Mouse (Mus musculus) embryonic facial prominence, embryonic 13.5 days (tissue): Measurements from ENCODE around the gene Mapre3. TPM values are rescaled to one million over a fixed set of nuclear protein-coding genes. Genes with fewer than 3 reads are reported as not detected.

Experiments
- ATAC-seq: fragments of 200-750 bp; cut with Nextera tagmentation; 2 replicates; pipeline ENCODE4 v1.8.0; 2017; ENCODE audit warnings: low read depth; ENCODE audit not compliant: insufficient number of reproducible peaks, insufficient read depth, low FRiP score, low TSS enrichment
- H3K27ac ChIP-seq: fragments of 300-500 bp; sonication (generic); 2 replicates; pipeline ENCODE4 v1.5.1; 2015; ENCODE audit warnings: moderate library complexity, mild to moderate bottlenecking, inconsistent platforms
- H3K27me3 ChIP-seq: fragments of 300-500 bp; sonication (generic); 2 replicates; pipeline ENCODE4 v1.6.1; 2015; ENCODE audit warnings: mild to moderate bottlenecking, inconsistent platforms
- H3K36me3 ChIP-seq: fragments of 300-500 bp; sonication (generic); 2 replicates; pipeline ENCODE4 v1.6.1; 2015; ENCODE audit warnings: mild to moderate bottlenecking, inconsistent platforms
- H3K4me1 ChIP-seq: fragments of 300-500 bp; sonication (generic); 2 replicates; pipeline ENCODE4 v1.6.1; 2015; ENCODE audit warnings: inconsistent platforms
- H3K4me2 ChIP-seq: fragments of 300-500 bp; sonication (generic); 2 replicates; pipeline ENCODE4 v1.6.1; 2015; ENCODE audit warnings: moderate library complexity, mild to moderate bottlenecking, inconsistent platforms
- H3K4me3 ChIP-seq: fragments of 300-500 bp; sonication (generic); 2 replicates; pipeline ENCODE4 v1.5.1; 2015; ENCODE audit warnings: mild to moderate bottlenecking, inconsistent platforms
- H3K9ac ChIP-seq: fragments of 300-500 bp; sonication (generic); 2 replicates; pipeline ENCODE4 v1.6.1; 2015; ENCODE audit warnings: mild to moderate bottlenecking, inconsistent platforms
- H3K9me3 ChIP-seq: fragments of 300-500 bp; sonication (generic); 2 replicates; pipeline ENCODE4 v1.6.1; 2016; ENCODE audit warnings: inconsistent platforms
- WGBS: fragments of 180-500 bp; shearing (Covaris S2); methylation state at CpG from one replicate; pipeline ENCODE4 v1.1.7; 2015; ENCODE audit warnings: mixed read lengths; 5-methylcytosine and 5-hydroxymethylcytosine counted together
- polyA plus RNA-seq: library from polyadenylated mRNA; unstranded; fragments of >200 nt; fragmentation: Nextera tagmentation; extraction: Ambion mirVana; gene quantifications from 2 replicates; pipeline ENCODE4 v1.2.1, GENCODE M21; 2015

Mapre3 gene
- polyA plus RNA-seq, 1 experiment from 2014 or later, result 25.8 TPM

DNA sequence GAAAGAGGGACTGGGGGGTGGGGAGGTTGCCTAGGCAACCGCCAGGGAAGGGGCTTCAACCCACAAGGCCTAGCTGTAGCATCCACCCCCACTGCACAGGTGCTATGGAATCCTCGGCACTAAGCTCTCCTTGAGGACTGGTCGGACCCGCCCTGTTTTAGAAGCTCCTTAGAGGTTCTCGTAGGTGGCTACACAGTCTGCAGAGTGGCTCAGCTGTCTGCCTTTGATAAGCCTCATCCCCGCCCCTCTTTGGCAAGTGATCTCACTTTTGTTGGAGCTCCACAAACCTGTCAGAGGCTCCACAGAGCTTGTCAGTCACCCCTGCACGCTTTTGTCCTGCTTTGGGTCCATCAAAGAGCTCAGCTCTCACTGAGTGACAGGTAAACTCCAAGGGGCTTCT lies 17.0 kb upstream of the Mapre3 start:
- Histone ChIP-seq H3K4me2 (no peak overlapping the region), H3K36me3 (no peaks in the 10 kb centered on the region), H3K4me1 (peaks cover 4% of the 10 kb centered on the region; the same call in 1 of the 2 replicates), H3K9me3 (no peaks in the 10 kb centered on the region), H3K9ac (0 out of 2 replicates have a peak overlapping the region, but pooled peaks have one; percentile 27), H3K27me3 (no peaks in the 10 kb centered on the region; the same call in 1 of the 2 replicates), H3K4me3 (no peak overlapping the region), H3K27ac (no peak overlapping the region)
- 59% methylated on average over 7 of the region's 7 CpGs for WGBS
- peak; percentile 48; the same call in 1 of the 2 replicates for ATAC-seq

DNA sequence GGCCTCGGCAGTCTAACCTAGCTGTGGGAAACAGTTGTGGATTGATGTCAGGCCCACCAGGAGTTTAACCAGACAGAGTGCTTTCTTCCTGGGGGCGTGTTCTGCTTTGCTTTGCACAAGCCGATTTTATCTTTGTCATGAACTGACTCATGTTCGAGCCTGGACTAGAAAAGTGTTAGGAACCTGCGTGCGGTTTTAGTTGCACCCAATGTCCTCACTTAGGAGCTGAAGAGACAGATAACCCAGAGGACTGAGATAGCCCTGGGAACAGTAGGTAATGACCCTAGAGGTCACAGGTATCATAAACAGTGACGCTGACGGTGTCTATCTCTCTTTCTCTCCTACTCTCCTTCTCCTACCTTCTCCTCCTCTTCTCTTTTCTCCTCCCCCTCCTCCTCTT lies 16.5 kb upstream of the Mapre3 start:
- Histone ChIP-seq H3K9me3 (no peaks in the 10 kb centered on the region), H3K4me1 (peaks cover 4% of the 10 kb centered on the region; the same call in 1 of the 2 replicates), H3K4me2 (no peak overlapping the region), H3K36me3 (no peaks in the 10 kb centered on the region), H3K4me3 (no peak overlapping the region), H3K9ac (no peak overlapping the region), H3K27ac (no peak overlapping the region), H3K27me3 (no peaks in the 10 kb centered on the region; the same call in 1 of the 2 replicates)
- WGBS, result 73% methylated on average over 8 of the region's 8 CpGs
- no peak for ATAC-seq

DNA sequence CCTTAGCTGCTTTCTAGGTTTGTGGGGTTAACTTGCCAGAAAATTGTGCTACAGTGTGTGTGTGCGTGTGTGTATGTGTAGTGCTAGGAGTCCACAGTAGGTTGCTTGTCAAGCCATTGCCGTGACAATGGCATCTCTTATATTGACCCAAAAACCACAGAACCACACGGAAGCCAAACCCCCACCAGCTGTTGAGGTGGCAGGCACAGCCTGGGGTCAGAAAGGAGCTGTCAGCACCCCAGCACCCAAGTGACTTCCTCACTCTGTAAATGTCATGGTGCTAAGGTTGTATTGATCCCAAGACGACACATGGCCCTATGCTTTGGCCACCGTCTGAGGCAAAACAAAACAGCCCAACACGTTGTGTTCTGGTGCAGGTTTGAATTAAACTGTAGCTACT lies 15.5 kb upstream of the Mapre3 start:
- Histone ChIP-seq H3K4me3 (no peak overlapping the region), H3K36me3 (no peaks in the 10 kb centered on the region), H3K4me1 (peaks cover 4% of the 10 kb centered on the region; the same call in 1 of the 2 replicates), H3K9ac (no peak overlapping the region), H3K4me2 (no peak overlapping the region), H3K27me3 (no peaks in the 10 kb centered on the region; the same call in 1 of the 2 replicates), H3K9me3 (no peaks in the 10 kb centered on the region), H3K27ac (no peak overlapping the region)
- 68% methylated on average over 6 of the region's 6 CpGs for WGBS
- ATAC-seq, result no peak

DNA sequence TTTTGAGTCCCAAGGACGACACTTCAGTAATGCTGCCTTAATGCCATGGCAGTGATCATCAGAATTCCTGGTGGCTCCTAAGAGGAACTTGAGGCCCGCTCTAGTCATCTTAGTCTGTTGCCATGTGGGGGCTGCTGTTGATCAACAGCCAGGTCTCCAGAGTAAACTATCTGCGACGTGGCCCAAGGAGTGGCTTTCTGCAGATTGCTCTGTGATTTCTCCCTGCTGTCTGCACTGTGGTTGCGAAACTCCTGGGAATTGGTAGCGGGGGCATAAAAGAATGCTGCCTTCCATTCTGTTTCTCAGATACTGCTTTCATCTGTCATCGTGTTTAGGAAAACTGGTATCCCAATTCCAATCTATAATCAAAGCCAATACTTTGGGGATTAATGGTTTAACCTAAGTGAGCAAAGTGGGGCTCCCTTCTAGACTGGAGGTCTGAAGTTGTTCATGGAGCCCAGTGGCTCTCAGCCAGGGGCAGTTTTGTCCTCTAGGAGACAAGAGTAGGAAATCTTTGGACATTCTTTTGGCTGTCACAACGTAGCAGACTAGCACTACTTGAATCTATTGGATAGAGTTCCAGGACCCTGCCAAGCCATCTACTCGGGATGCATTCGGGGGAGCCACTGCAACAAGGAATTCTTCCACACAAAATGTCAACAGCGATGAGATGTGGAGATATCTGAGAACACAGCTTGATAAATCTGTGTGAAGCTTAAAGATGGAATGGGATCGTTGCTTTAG lies 11.5 kb upstream of the Mapre3 start:
- Histone ChIP-seq H3K36me3 (no peaks in the 10 kb centered on the region), H3K4me3 (no peak overlapping the region), H3K27me3 (no peaks in the 10 kb centered on the region), H3K4me2 (no peak overlapping the region), H3K9ac (no peak overlapping the region), H3K9me3 (no peaks in the 10 kb centered on the region), H3K4me1 (no peaks in the 10 kb centered on the region), H3K27ac (no peak overlapping the region)
- 73% methylated on average over 12 of the region's 12 CpGs for WGBS
- no peak for ATAC-seq

DNA sequence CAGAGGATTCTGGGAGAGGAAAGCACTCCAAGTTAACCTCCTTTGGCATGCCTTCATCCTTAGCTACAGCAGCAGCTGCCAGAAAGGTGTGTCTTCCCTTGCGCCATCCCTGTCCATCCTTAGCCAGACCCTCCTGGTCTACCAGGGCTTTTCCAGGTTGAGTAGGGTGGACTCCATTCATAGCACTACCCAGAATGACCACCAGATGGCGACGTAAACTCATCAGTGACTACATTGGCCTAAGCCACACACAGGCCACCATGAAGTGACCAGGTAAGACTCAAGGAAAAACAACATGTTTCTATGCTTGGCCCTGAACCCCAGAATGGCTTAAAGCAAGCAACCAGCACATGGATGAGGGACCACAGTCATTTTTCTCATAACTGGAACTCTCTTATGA lies 8.3 kb upstream of the Mapre3 start:
- no peaks in the 10 kb centered on the region for H3K27me3 ChIP-seq
- H3K9me3 ChIP-seq, result no peaks in the 10 kb centered on the region
- H3K27ac ChIP-seq, result no peak overlapping the region
- 6% methylated on average over 3 of the region's 3 CpGs for WGBS
- no peak overlapping the region for H3K4me2 ChIP-seq
- H3K9ac ChIP-seq, result no peak overlapping the region
- peak; percentile 76 for ATAC-seq
- H3K4me1 ChIP-seq, result no peaks in the 10 kb centered on the region
- H3K4me3 ChIP-seq, result no peak overlapping the region
- H3K36me3 ChIP-seq, result no peaks in the 10 kb centered on the region

DNA sequence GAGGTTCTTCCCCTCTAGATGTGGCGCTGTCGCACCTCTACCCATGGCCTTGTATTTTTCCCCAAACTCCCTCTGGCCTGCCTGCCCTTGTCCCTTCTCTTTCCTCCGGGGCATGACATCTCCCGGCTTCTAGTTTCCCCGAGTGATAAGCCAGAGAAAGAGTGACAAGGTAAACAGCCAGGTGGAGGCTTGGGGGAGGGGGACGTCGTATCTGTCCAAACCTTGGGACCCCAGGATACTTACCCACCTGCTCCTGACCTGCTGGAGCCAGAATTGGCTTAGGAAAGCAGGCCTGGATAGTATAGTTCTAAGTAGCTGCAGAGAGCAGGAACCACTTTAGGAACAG lies 652 bp downstream of the Mapre3 start:
- Histone ChIP-seq H3K9ac (peak overlapping the region; percentile 84), H3K9me3 (no peaks in the 10 kb centered on the region), H3K27me3 (peaks cover 21% of the 10 kb centered on the region; the same call in 1 of the 2 replicates), H3K27ac (peak overlapping the region; percentile 64; the same call in 1 of the 2 replicates), H3K36me3 (no peaks in the 10 kb centered on the region), H3K4me1 (peaks cover 21% of the 10 kb centered on the region), H3K4me3 (peak overlapping the region; percentile 84), H3K4me2 (peak overlapping the region; percentile 83)
- 4% methylated on average over 7 of the region's 7 CpGs for WGBS
- no peak for ATAC-seq

DNA sequence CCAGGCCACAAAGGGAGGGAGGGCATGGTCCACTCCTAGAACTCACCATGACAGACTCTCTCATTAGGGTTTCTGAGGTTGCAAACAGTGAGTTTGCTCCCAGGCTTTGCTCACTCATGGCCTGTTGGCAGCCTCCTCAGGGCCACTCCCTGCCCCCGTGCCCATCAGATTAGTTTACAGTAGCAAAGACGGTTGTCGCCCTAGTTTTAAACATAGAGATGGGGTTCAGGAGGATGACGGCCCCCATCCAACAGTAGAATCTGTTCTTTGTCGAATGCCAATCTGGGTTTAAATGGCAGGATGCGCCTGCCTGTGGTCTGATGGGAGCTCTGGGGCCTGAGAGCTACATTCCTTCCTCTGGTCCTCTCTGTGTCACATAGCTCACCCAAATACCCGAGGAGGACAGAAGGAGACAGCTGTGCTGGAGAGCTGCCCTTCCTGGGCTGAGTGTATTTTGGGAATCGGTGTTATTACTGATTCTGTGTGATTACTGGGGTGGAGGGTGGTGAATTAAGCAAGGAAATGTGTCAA lies 1.9 kb downstream of the Mapre3 start:
- H3K27me3 ChIP-seq, result peaks cover 20% of the 10 kb centered on the region; the same call in 1 of the 2 replicates
- no peak overlapping the region for H3K4me3 ChIP-seq
- no peaks in the 10 kb centered on the region for H3K9me3 ChIP-seq
- H3K27ac ChIP-seq, result no peak overlapping the region
- no peaks in the 10 kb centered on the region for H3K36me3 ChIP-seq
- 0 out of 2 replicates have a peak overlapping the region, but pooled peaks have one; percentile 27 for H3K9ac ChIP-seq
- H3K4me2 ChIP-seq, result peak overlapping the region; percentile 83; the same call in 1 of the 2 replicates
- ATAC-seq, result no peak
- WGBS, result 70% methylated on average over 8 of the region's 8 CpGs
- H3K4me1 ChIP-seq, result peaks cover 21% of the 10 kb centered on the region

DNA sequence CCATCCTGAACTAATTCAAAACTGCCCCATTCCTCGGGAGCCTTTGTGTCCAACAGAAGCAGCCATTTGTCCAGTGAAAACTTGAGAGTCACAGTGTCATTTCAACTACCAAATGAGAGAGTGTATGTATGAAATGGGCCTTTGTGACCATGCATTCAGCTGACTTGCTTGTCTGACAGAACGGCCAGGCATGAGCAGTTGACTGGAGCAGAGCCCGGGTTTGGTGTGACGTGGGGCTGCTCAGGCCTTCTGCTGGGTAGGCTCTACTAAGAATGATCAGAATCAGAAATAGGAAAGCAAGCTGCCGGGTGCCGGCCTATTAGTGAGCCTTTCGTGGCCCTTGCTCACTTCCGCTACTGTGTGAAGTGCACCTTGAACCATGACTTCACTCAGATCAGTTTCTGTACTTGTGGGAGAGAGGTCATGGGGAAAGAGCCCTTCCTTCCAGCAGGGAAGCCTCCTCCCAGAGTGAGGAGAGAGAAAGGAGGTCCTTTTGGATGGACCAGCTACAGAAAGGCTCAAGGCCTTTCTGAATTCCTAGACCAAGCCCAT lies 4.4 kb downstream of the Mapre3 start:
- 89% methylated on average over 8 of the region's 8 CpGs for WGBS
- no peaks in the 10 kb centered on the region for H3K36me3 ChIP-seq
- no peak overlapping the region for H3K4me3 ChIP-seq
- H3K4me2 ChIP-seq, result no peak overlapping the region
- no peak overlapping the region for H3K9ac ChIP-seq
- H3K4me1 ChIP-seq, result peaks cover 21% of the 10 kb centered on the region
- H3K27ac ChIP-seq, result no peak overlapping the region
- no peak for ATAC-seq
- no peaks in the 10 kb centered on the region for H3K9me3 ChIP-seq
- H3K27me3 ChIP-seq, result no peaks in the 10 kb centered on the region

DNA sequence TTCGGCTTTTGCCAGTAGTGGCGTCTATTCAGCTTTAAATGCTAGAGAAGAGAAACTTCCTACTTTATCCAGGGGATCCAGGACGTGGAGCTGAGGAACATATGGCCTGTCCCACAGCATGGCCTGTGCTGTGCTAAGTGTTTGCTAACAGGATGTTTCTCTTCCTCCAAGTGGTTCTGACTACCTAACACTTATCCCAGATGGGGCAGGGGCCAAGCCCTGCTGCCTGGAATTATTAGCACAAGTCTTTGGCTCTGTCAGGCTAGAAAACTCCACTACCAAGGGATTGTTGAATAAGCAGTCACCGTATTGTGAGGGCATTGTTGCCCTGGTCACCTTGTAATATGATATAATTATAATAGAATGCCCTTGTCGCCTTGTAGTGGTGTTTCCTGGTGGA lies 8.2 kb downstream of the Mapre3 start:
- H3K27me3 ChIP-seq, result no peaks in the 10 kb centered on the region
- H3K36me3 ChIP-seq, result no peaks in the 10 kb centered on the region
- no peak overlapping the region for H3K9ac ChIP-seq
- H3K4me1 ChIP-seq, result peaks cover 6% of the 10 kb centered on the region; the same call in 1 of the 2 replicates
- H3K4me3 ChIP-seq, result no peak overlapping the region
- no peak overlapping the region for H3K27ac ChIP-seq
- no peaks in the 10 kb centered on the region for H3K9me3 ChIP-seq
- no peak overlapping the region for H3K4me2 ChIP-seq
- WGBS, result 72% methylated on average over 5 of the region's 5 CpGs
- ATAC-seq, result no peak

DNA sequence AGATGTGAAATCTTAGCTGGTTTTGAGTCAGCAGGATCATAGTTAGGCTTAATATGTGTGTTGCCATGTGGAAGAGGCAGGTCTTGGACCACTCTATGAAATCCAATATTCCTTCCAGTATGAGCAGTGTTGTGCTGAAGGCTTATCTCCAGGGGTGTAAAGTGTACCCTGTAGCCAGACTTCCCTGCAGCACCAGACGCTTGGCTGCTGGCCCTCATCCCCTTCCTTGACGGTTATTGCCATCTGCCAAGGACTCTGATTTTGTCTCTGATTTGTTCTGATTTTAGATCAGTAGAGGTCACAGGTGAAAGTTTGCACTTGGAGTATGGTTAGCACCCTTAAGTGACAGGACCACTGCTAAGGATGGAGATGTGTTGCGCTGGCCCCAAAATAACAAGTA lies 8.7 kb downstream of the Mapre3 start:
- no peak for ATAC-seq

DNA sequence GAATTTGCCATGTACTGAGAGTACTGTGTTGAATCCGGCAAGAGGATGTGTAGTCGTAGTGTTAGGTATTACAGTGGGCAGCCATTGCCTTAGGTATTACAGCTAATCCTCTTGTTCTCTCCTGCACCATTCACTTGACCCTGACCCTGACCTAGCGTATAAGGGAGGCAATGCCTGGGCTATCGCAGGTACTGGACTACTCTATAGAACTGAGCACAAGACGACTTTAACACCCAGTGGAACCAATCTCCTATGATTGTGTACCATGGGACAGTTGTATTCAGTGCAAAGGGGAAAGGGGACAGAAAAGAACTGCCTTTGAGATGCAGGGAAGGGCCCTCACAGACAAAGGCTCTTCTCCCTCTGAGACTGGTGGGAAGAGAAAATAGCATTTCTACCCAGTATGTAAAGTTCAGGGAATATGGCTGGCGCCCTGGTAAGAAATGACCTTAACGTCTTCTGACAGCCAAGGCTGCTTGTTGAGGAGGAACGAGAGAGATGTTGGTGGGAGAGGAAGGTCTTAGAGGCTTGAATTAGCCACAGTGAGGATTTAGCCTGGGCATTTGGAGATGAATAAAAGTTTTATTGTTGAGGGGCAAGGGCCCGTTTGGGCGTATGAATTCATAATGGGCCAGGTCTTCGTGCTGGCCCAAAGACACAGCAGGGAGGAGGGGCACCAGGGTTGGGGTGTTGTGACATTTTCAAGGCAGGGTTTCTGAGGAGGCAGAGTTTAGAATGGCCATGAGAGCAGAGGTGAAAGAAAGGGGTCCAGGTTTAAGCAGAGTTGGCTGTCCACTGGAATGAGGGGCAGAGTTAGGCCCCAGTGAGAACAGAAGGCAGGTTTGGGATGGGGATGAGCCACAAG lies 9.9 kb downstream of the Mapre3 start:
- Histone ChIP-seq H3K27ac (no peak overlapping the region), H3K9ac (no peak overlapping the region), H3K36me3 (no peaks in the 10 kb centered on the region), H3K4me3 (no peak overlapping the region), H3K9me3 (no peaks in the 10 kb centered on the region), H3K4me2 (no peak overlapping the region), H3K27me3 (no peaks in the 10 kb centered on the region), H3K4me1 (peaks cover 6% of the 10 kb centered on the region; the same call in 1 of the 2 replicates)
- 80% methylated on average over 11 of the region's 11 CpGs for WGBS
- no peak for ATAC-seq

More for the DNA sequence above, 8.7 kb downstream of the Mapre3 start:
- Histone ChIP-seq H3K9me3 (no peaks in the 10 kb centered on the region), H3K36me3 (no peaks in the 10 kb centered on the region), H3K4me2 (no peak overlapping the region), H3K27ac (no peak overlapping the region), H3K9ac (no peak overlapping the region), H3K4me3 (no peak overlapping the region), H3K27me3 (no peaks in the 10 kb centered on the region), H3K4me1 (peaks cover 6% of the 10 kb centered on the region; the same call in 1 of the 2 replicates)
- 86% methylated on average over 3 of the region's 3 CpGs for WGBS
